Mouse (Mus musculus): Measurements from ENCODE around the gene Ndufb6. TPM values are rescaled to one million over a fixed set of nuclear protein-coding genes. Genes with fewer than 3 reads are reported as not detected.

Gene Ndufb6
- polyA plus RNA-seq, 1 experiment from 2014 or later, result 310 TPM

GRCm38 (mm10) chr4:40221876-40222585, 57.2 kb downstream of the Ndufb6 start:
- no peaks in the 10 kb centered on the region for H3K36me3 ChIP-seq (replicated peaks)
- peaks cover 19% of the 10 kb centered on the region for H3K27me3 ChIP-seq (replicated peaks; ENCODE audit: low read depth, poor library complexity, severe bottlenecking)
- no peak overlapping the region for H3K27ac ChIP-seq (replicated peaks)
- DNase-seq (ENCODE audit: low spot score), result no peak
- H3K4me1 ChIP-seq, result peaks cover 11% of the 10 kb centered on the region
- H3K4me3 ChIP-seq, result no peak overlapping the region
- H3K9me3 ChIP-seq, result no peaks in the 10 kb centered on the region
- 57% methylated on average over 21 of the region's 21 CpGs for WGBS

DNA sequence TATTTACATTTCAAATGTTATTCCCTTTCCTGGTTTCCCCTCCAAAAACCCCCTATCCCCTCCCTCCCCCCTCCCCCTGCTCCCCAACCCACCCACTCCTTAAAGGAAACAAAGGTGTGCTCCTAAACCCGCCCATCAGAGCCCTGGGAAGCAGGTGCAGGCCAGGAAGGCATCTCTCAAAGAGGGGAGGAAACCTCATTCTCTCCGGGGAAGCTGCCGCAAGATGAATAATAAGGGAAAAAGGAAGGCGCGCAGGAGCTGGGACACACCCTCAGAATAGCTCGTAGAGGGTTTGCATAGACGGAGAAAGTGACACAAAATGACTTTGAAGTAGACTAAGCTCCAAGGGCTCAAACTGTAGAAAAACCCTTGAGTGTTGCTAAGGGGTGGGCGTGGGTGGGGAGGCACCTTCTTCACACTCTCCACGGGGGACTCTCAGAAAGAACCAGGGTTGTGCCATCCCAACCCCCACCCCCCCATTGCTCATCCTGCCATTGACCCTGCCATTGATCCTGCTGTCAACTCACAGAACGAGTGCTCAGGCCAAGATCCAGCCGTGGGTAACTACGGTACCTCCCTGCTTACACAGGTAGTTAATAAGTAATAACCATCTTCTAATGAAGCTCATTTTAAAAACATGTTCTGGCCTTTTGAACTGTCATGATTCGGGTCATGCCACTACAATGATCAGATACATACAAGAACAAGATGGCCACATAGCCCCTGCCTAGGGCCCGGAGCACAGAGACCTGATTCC, 58.0 kb downstream of the Ndufb6 start:
- peaks cover 19% of the 10 kb centered on the region for H3K27me3 ChIP-seq (replicated peaks; ENCODE audit: low read depth, poor library complexity, severe bottlenecking)
- H3K27ac ChIP-seq (replicated peaks), result no peak overlapping the region
- peaks cover 11% of the 10 kb centered on the region for H3K4me1 ChIP-seq
- DNase-seq (ENCODE audit: low spot score), result no peak
- no peak overlapping the region for H3K4me3 ChIP-seq
- WGBS, result 42% methylated on average over 14 of the region's 14 CpGs
- H3K36me3 ChIP-seq (replicated peaks), result no peaks in the 10 kb centered on the region
- H3K9me3 ChIP-seq, result no peaks in the 10 kb centered on the region

Other genes starting within 250 kb of the Ndufb6 start
- 49.8 and 52.4 TPM in 2 replicates for gene Aco1, start 136.3 kb downstream of the Ndufb6 start, polyA plus RNA-seq (2016; fragmentation: Nextera tagmentation; extraction: Ambion mirVana)
- gene Ddx58, start 39.6 kb downstream of the Ndufb6 start, polyA plus RNA-seq (2016; fragmentation: Nextera tagmentation; extraction: Ambion mirVana), result 4.7 and 6.2 TPM in 2 replicates
- 21.3 and 22.2 TPM in 2 replicates for gene Smim27, start 9.8 kb downstream of the Ndufb6 start, polyA plus RNA-seq (2016; fragmentation: Nextera tagmentation; extraction: Ambion mirVana)
- gene Topors, start 9.6 kb downstream of the Ndufb6 start, polyA plus RNA-seq (2016; fragmentation: Nextera tagmentation; extraction: Ambion mirVana), result 50.4 and 52.9 TPM in 2 replicates
- 0.06 and 0.32 TPM in 2 replicates for gene Tmem215, start 192.8 kb upstream of the Ndufb6 start, polyA plus RNA-seq (2016; fragmentation: Nextera tagmentation; extraction: Ambion mirVana)

Measured in embryonic facial prominence, embryonic 10.5 days (tissue).